Mouse (Mus musculus) lung, adult 2 months (tissue): ENCODE results near the gene Calb2.

Experiments used
- CTCF ChIP-seq: fragments of 200-500 bp; IDR thresholded peaks from 2 replicates; pipeline ENCODE4 v1.5.1; 2011; ENCODE audit warnings: mild to moderate bottlenecking, low read length, control low read depth; ENCODE audit not compliant: insufficient read depth
- POLR2A ChIP-seq: fragments of 200-500 bp; IDR thresholded peaks from 2 replicates; pipeline ENCODE4 v1.6.1; 2011; ENCODE audit warnings: low read depth, mild to moderate bottlenecking, control low read depth, low read length, borderline replicate concordance; ENCODE audit errors: extremely low read depth

DNA sequence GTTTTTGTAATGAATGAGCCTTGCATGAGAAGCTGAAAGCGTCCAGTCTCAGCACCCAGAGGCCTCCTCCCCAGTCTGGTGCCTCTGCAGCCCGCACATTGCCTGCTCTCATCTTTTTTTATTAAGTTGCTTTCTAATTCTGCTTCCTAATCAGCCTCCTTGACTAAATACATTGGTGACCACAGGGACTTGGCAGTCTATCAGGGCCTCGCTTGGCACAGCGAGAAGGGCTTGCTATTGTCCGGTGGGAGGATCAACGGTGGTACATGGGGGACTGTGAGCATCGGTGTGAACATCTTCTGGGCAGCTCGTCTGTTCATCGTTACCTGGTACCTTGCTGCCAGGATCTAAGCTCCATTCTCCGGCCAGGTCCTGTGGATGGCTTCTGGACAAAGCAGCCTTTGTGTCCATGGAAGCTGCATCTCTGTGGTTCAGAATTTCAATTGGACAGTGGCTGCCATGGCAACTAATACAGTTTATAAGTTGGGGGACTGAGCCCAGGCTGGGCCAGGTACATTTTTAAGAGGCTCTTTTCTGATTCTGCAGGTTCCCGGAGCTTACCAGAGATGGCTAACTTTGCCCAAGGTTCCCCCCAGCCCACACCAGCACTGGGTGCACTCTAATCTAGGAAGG, 14.8 kb upstream of the Calb2 start:
- TF ChIP-seq POLR2A (no peak), CTCF (no peak)
